Mouse (Mus musculus) neural tube, embryonic 13.5 days (tissue): ENCODE results near the gene Trim47. TPM values are rescaled to one million over a fixed set of nuclear protein-coding genes. Genes with fewer than 3 reads are reported as not detected.
A peak's percentile ranks its signal among the peaks of the same experiment; 100 is the strongest.
"Not testable (repeated sequence)": the region's sequence is repeated elsewhere in the genome, so short reads cannot be mapped to it uniquely, and the experiment has no call there.

Source experiments
- ATAC-seq: fragments of 200-750 bp; cut with Nextera tagmentation; 2 replicates; pipeline ENCODE4 v1.8.0; 2017; ENCODE audit warnings: low read depth, mild to moderate bottlenecking, moderate TSS enrichment, moderate library complexity
- H3K27ac ChIP-seq: fragments of 300-500 bp; sonication (generic); replicated peaks from 2 replicates; pipeline ENCODE4 v1.5.1; 2015; ENCODE audit warnings: moderate library complexity, mild to moderate bottlenecking, inconsistent platforms
- H3K27me3 ChIP-seq: fragments of 300-500 bp; sonication (generic); 2 replicates; pipeline ENCODE4 v1.6.1; 2015; ENCODE audit warnings: mild to moderate bottlenecking, inconsistent platforms
- H3K36me3 ChIP-seq: fragments of 300-500 bp; sonication (generic); 2 replicates; pipeline ENCODE4 v1.6.1; 2015; ENCODE audit warnings: mild to moderate bottlenecking, inconsistent platforms
- H3K4me1 ChIP-seq: fragments of 300-500 bp; sonication (generic); replicated peaks from 2 replicates; pipeline ENCODE4 v1.6.1; 2015; ENCODE audit warnings: inconsistent platforms
- H3K4me2 ChIP-seq: fragments of 300-500 bp; sonication (generic); 2 replicates; pipeline ENCODE4 v1.6.1; 2015; ENCODE audit warnings: inconsistent platforms, mild to moderate bottlenecking, moderate library complexity
- H3K4me3 ChIP-seq: fragments of 300-500 bp; sonication (generic); 2 replicates; pipeline ENCODE4 v1.5.1; 2015; ENCODE audit warnings: mild to moderate bottlenecking, inconsistent platforms
- H3K9ac ChIP-seq: fragments of 300-500 bp; sonication (generic); 2 replicates; pipeline ENCODE4 v1.6.1; 2015; ENCODE audit warnings: moderate library complexity, mild to moderate bottlenecking, inconsistent platforms
- H3K9me3 ChIP-seq: fragments of 300-500 bp; sonication (generic); 2 replicates; pipeline ENCODE4 v1.6.1; 2016; ENCODE audit warnings: inconsistent platforms
- WGBS: fragments of 180-500 bp; shearing (Covaris S2); methylation state at CpG from one replicate; pipeline ENCODE4 v1.1.7; 2015; 5-methylcytosine and 5-hydroxymethylcytosine counted together
- polyA plus RNA-seq: library from polyadenylated mRNA; unstranded; fragments of >200 nt; fragmentation: Nextera tagmentation; extraction: Ambion mirVana; gene quantifications from 2 replicates; pipeline ENCODE4 v1.2.1, GENCODE M21; 2015

Trim47 gene
- polyA plus RNA-seq, 1 experiment from 2014 or later: 4.3 TPM

DNA sequence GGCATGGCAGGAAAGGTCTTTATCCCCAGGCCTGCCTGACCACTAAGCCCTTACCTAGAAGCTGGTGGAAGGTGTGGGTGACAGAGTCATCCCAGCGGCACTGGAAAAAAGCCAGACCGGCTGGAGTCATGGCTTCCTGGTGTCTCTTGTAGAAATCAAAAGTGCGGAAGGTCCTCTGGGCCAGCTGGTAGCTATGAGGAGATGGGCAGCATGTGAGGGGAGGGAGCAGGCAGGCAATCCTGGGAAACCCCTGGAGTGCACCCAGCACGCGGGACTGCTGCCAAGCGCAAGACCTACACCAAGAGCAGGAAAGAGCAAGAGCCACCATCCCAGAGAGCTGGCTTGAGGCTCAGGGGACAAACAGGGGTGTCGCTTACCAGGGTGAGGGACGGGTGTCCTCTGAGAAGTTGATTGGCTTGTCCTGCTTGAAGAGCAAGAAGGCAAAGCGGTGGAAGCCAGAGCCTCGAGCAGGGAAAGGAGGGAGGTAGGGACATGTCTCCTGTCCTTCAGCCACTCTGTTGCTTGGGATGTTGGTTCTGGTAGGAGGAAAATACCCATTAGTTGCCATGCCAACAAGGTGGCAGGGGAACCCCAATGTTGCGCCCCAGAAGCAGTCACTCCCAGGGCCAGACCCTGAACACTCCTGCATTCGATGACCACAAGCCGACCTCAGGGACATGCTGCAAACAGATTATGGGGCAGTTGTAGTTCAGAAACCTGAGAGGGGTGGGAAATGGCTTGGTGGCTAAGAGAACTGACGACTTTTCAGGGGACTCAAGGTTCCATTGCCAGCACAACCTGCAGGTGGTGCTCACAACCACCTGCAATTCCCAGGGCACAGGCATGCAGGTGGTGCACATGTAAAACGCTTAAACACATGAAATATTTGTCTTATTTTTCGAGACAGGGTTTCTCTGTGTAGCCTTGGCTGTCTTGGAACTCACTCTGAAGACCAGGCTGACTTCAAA lies 5.6 kb upstream of the Trim47 start:
- ATAC-seq: no peak
- WGBS: 85% methylated on average over 16 of the region's 16 CpGs
- Histone ChIP-seq H3K4me3 (no peak overlapping the region), H3K36me3 (peaks cover 45% of the 10 kb centered on the region), H3K4me1 (peaks cover 38% of the 10 kb centered on the region), H3K9me3 (no peaks in the 10 kb centered on the region), H3K27me3 (no peaks in the 10 kb centered on the region), H3K4me2 (no peak overlapping the region), H3K9ac (no peak overlapping the region), H3K27ac (no peak overlapping the region)

DNA sequence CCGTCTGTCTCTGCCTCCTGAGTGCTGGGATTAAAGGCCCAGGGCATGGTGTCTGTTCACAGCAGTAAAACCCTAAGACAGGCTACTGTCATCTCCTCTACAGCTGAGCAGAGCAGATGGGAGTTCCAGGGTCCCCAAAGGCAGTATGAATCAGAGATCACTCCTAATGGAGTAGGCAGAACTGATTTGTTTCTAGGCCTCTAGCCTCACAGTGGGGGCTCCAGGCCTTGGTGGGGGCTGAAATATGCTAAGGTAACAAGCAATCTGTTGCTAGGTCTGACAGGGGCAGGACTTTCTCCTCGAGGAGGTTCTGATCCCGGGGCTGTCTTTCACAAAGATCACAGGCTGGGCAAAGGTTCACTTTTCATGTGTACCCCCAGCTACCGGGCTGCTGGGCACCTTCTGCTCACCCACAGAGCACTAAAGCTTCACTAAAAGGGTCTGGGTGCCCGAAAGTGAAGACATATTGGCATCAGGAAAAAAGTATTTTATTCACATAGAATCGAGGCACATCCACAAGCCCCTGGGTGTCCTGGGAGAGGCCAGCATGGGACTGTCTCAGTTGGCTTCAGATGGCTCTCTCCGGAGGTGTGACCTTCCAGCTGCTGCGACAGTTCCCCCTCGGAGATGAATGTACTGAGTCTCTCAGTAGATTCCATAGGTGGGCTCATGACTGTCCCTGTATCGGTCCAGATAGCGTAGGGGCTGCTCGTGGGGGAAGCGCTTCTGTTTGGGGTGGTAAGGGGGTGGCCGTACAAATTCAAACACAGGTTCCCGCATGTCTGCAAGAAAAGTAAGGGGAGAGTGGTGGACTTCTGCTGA lies 4.5 kb upstream of the Trim47 start:
- peak overlapping the region; percentile 50 for H3K4me3 ChIP-seq
- peak overlapping the region; percentile 61 for H3K4me2 ChIP-seq
- H3K4me1 ChIP-seq: peaks cover 41% of the 10 kb centered on the region
- peak overlapping the region; percentile 91 for H3K27ac ChIP-seq
- peaks cover 45% of the 10 kb centered on the region for H3K36me3 ChIP-seq
- 84% methylated on average over 15 of the region's 15 CpGs for WGBS
- H3K9me3 ChIP-seq: no peaks in the 10 kb centered on the region
- ATAC-seq: no peak
- H3K9ac ChIP-seq: peak overlapping the region; percentile 81
- no peaks in the 10 kb centered on the region for H3K27me3 ChIP-seq

DNA sequence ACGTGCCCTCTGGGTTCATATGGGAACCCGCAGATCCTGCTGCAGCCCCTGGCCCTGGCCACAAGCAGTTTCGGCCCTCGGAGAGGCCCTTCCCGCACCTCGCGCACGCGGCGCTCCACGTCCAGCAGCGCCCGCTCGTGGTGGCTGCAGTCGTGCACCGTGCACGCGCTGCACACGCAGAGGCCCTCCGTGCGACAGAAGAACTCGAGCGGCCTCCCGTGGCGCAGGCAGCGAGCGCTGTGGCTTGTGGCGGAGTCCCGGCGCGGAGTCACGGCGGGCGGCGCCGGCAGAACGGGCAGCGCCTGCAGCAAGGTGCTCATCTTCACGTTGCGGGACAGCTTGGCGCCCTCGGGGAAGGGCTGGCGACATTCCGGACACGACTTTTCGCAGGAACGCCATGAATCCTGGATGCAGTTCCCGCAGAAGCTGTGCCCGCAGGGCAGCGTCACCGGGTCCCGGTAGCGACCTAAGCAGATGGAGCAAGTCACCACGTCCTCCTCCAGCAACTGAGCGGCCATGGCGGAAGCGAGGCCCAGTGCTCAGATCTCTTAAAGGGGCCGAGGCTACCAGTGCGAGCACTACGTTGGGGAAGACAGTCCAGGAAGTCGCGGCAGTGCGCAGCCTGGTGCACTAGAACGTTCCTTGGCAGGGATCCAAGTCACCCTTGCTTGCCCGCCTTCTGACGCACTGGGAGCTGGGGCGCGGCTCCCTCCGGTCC lies 3.6 kb upstream of the Trim47 start, which contains the start of gene Trim65:
Gene Trim65, minus strand, starts transcription at position 641 of the 718 bp plus-strand sequence.
- ATAC-seq: peak; percentile 89
- no peaks in the 10 kb centered on the region for H3K9me3 ChIP-seq
- H3K27ac ChIP-seq: peak within 1 kb of the TSS; percentile 91
- H3K4me3 ChIP-seq: peak within 1 kb of the TSS; percentile 50
- peak within 1 kb of the TSS; percentile 81 for H3K9ac ChIP-seq
- peak within 1 kb of the TSS; percentile 61 for H3K4me2 ChIP-seq
- H3K36me3 ChIP-seq: peaks cover 48% of the 10 kb centered on the region
- 1% methylated on average over 68 of the region's 69 CpGs for WGBS
- H3K27me3 ChIP-seq: no peaks in the 10 kb centered on the region
- peaks cover 41% of the 10 kb centered on the region for H3K4me1 ChIP-seq

DNA sequence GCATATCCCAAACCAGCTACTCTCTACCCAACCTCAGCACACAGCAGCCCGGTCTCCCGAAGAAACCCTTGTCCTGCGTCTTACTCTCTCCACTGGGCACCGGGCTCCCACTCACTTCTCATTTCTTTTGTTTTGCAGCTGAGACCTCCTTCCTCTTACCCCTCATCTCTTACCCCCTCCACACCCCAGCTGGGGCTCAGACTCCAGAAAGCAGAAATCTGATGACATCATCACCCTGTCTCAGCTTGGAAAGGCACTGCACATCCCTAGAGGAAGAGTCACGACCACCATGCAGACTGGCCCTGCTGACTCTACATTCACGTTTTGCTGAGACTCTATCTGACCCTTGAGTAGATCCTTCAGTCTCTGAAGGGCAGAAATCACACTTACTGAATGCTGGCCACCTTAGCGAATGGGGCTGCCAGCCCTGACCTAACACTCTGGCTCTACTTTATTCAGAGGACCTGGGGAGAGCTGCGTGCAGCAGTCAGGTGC lies 3.0 kb upstream of the Trim47 start:
- Histone ChIP-seq H3K36me3 (peaks cover 47% of the 10 kb centered on the region), H3K4me1 (peaks cover 41% of the 10 kb centered on the region), H3K4me2 (peak overlapping the region; percentile 61), H3K27me3 (no peaks in the 10 kb centered on the region), H3K4me3 (peak overlapping the region; percentile 50), H3K9me3 (no peaks in the 10 kb centered on the region), H3K27ac (peak overlapping the region; percentile 91), H3K9ac (peak overlapping the region; percentile 81)
- 29% methylated on average over 8 of the region's 8 CpGs for WGBS
- peak; percentile 19 for ATAC-seq

DNA sequence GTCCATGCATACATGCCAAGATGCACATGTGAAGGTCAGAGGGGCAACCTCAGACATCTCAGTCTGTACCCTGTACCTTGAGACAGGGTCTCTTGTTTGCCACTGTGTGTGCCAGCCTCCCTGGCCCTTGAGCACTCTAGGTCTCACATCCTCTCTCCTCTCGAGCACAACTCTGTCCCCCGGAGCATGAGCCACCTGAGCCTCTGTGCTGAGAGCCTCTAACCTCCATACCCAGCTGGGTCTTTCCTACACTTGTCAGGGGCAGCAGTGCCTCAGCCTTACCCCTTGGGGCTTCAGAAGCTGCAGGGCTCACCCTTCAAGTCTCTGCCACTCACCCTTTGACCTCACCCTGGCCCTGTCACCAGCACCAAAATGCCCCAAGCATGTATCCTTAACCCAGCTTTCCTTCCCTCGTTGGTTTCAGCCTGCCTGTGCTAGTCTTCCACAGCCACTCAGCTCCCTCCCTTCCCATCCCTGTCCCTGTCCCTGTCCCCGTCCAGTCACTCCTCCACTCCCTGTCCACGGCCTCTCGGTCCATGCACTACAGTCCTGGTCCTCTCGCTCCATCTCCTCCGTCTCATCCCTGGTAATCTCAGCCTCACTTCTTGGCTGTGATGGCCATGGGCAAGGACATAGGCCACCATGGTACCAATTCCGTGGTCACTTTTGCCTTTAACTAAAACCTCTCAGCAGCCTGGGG lies 2.2 kb upstream of the Trim47 start:
- 73% methylated on average over 9 of the region's 9 CpGs for WGBS
- Histone ChIP-seq H3K27me3 (no peaks in the 10 kb centered on the region), H3K4me1 (peaks cover 41% of the 10 kb centered on the region), H3K4me2 (peak overlapping the region; percentile 61), H3K9me3 (no peaks in the 10 kb centered on the region), H3K4me3 (peak overlapping the region; percentile 50; the same call in 1 of the 2 replicates), H3K27ac (peak overlapping the region; percentile 91; the same call in 1 of the 2 replicates), H3K9ac (peak overlapping the region; percentile 81; the same call in 1 of the 2 replicates), H3K36me3 (peaks cover 39% of the 10 kb centered on the region)
- no peak for ATAC-seq

DNA sequence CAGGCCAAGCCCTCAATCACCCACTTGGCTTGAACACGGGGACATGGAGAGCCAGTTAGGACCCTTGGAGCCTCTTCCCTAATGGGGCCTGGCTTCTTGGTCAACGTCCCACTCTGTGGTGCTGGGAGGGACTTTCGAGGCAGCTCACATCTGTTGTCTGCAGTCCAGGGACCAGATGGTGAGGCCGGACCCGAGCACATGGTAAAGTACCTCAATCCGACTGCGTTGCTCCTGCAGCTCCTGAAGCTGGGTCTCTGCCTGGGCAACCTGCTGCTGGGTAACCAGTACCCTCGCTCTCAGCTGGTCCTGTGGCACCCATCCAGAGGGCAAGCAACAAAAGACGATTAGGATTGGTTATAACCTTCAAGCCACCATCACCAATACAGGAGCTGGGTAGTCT lies 976 bp upstream of the Trim47 start:
- 62% methylated on average over 9 of the region's 9 CpGs for WGBS
- Histone ChIP-seq H3K4me1 (peaks cover 41% of the 10 kb centered on the region), H3K9ac (0 out of 2 replicates have a peak overlapping the region, but pooled peaks have one; percentile 18), H3K9me3 (no peaks in the 10 kb centered on the region), H3K4me3 (no peak overlapping the region), H3K4me2 (no peak overlapping the region), H3K27me3 (no peaks in the 10 kb centered on the region), H3K36me3 (peaks cover 27% of the 10 kb centered on the region), H3K27ac (no peak overlapping the region)
- ATAC-seq: no peak

DNA sequence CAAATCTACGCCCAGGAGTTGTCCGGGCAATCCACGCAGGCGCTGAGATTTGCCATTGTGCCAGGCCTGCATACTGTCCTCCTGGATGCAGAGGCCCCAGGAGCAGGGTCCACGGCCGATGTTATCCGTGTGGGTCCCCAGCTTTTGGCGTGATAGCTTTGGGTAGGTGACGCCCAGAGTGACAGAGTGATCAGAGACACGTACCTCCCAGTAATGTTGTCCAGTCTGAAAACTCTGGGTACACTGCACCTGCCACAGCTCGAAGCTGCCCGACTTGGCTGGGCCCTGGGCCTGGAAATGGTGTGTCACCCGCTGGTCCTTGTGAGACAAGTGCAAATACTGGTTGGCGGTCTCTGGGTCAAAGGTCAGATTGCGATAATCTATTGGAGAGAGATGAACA lies 749 bp downstream of the Trim47 start:
- ATAC-seq: no peak
- Histone ChIP-seq H3K27me3 (no peaks in the 10 kb centered on the region), H3K36me3 (peaks cover 11% of the 10 kb centered on the region), H3K4me1 (peaks cover 35% of the 10 kb centered on the region), H3K4me2 (no peak overlapping the region), H3K9ac (no peak overlapping the region), H3K27ac (no peak overlapping the region), H3K4me3 (no peak overlapping the region), H3K9me3 (no peaks in the 10 kb centered on the region)
- 94% methylated on average over 15 of the region's 15 CpGs for WGBS

DNA sequence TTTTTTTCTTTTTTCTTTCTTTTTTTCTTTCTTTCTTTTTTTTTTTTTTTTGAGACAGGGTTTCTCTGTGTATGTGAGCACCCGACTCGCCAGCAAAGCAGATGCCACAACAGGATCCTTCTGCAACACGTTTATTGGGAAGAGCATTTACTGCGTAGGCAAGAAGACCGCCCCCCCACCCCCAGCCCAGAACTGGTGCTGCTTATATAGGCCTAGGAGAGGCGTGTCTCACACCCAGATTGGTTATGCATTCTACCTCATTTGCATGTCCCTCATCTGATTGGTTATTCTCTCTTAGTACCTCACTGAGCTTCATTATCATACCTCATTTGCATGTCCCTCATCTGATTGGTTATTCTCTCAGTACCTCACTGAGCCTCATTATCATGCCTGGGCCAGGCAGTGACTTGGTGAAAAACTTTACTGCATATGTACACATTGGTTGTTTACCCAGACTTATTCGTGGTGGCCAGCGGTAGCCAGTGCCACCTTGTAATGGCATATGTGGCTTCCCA lies 5.2 kb downstream of the Trim47 start:
- not testable (repeated sequence) for H3K27ac ChIP-seq, H3K4me1 ChIP-seq, H3K4me3 ChIP-seq, H3K9ac ChIP-seq, ATAC-seq, H3K9me3 ChIP-seq, H3K4me2 ChIP-seq, H3K27me3 ChIP-seq
- peaks cover 11% of the 10 kb centered on the region for H3K36me3 ChIP-seq
- 93% methylated on average over 8 of the region's 8 CpGs for WGBS

DNA sequence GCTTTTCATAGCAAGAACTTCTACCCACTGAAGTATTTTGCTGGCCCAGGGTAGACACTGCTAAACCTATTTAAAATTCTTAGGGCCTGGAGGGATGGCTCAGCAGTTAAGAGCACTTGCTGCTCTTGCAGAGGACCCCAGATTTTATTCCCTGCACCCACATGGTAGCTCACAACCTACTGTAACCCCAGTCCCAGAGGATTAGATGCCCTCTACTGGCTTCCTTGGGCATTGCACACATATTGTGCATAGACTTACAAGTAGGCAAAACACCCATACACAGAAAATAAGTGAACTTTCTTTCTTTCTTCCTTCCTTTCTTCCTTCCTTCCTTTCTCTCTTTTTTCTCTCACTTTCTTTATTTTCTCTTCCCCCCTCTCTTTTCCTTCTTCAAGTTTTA lies 9.2 kb downstream of the Trim47 start:
- ATAC-seq: no peak
- Histone ChIP-seq H3K9me3 (no peaks in the 10 kb centered on the region), H3K36me3 (no peaks in the 10 kb centered on the region), H3K27me3 (no peaks in the 10 kb centered on the region), H3K4me3 (no peak overlapping the region), H3K4me1 (no peaks in the 10 kb centered on the region), H3K4me2 (no peak overlapping the region), H3K9ac (no peak overlapping the region), H3K27ac (no peak overlapping the region)

DNA sequence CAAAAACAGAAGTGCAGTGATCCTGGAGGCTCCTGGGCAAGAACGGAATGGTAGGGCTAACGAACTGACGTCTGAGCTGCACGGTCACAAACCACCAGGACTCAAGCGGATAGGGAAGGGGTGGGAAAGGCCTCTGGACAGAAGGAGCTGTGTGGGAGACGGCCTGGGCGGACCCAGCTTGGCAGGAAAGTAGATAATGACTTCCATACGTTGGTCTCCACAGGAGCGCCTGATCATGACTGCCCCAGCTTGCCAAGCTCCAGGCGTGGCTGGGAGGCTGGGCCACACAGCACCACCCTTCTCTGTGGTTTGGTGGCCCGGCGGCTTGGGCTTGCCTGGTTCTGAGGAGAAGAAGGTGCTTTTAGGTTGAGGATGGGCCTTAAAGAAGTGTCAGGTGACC lies 9.8 kb downstream of the Trim47 start:
- Histone ChIP-seq H3K27ac (no peak overlapping the region), H3K36me3 (no peaks in the 10 kb centered on the region), H3K9ac (no peak overlapping the region), H3K4me2 (no peak overlapping the region), H3K4me1 (no peaks in the 10 kb centered on the region), H3K4me3 (no peak overlapping the region), H3K27me3 (no peaks in the 10 kb centered on the region), H3K9me3 (no peaks in the 10 kb centered on the region)
- ATAC-seq: no peak
- WGBS: 74% methylated on average over 12 of the region's 12 CpGs
